Mouse (Mus musculus) heart, postnatal 36 days (tissue): ENCODE measurements around the gene Smc6. TPM values are rescaled to one million over a fixed set of nuclear protein-coding genes. Genes with fewer than 3 reads are reported as not detected.

ENCODE experiments used
- DNase-seq, 2 experiments: peaks; one replicate each; pipeline ENCODE4 v3.0.0; 2021 to 2022
- intact Hi-C: fragments of 180-260 bp; cut with DNase I; formaldehyde crosslinking; loops from one replicate; pipeline ENCODE4 v1.15.1; 2025
- total RNA-seq, 2 experiments: library from RNA; stranded (reverse); gene quantifications; 2 replicates each; pipeline ENCODE4 v1.2.3; 2021

The Smc6 gene
- total RNA-seq: 10 to 100 TPM; 46.7 to 55.8 TPM

GRCm38 (mm10) chr12:11265382-11266281 is at the start of gene Smc6, which contains the start of gene Gen1:
Gene Smc6, plus strand, starts transcription at chr12:11265886.
Gene Gen1, minus strand, starts transcription at chr12:11265801.
- peak; percentile 97 to 98 for DNase-seq
- intact Hi-C loops: loop anchor here (5.0 kb wide), 1 partner anchor 68 kb away; no protein-coding TSS in a partner anchor

GRCm38 (mm10) chr12:11216454-11216853 is 49.2 kb upstream of the Smc6 start:
- intact Hi-C loops: no loop called here
- DNase-seq: no peak

- DNase-seq: no peak
Measured at GRCm38 (mm10) chr12:11217726-11218250, 47.9 kb upstream of the Smc6 start.

GRCm38 (mm10) chr12:11221524-11222330 is 44.0 kb upstream of the Smc6 start:
- intact Hi-C loops: no loop called here
- DNase-seq: peak; percentile 21 to 37

More at GRCm38 (mm10) chr12:11217726-11218250, 47.9 kb upstream of the Smc6 start:
- intact Hi-C loops: no loop called here

- intact Hi-C loops: no loop called here
- DNase-seq: no peak
Measured at GRCm38 (mm10) chr12:11222566-11222965, 43.1 kb upstream of the Smc6 start.

GRCm38 (mm10) chr12:11223090-11223489 is 42.6 kb upstream of the Smc6 start:
- intact Hi-C loops: no loop called here
- DNase-seq: no peak

GRCm38 (mm10) chr12:11224722-11225121 is 41.0 kb upstream of the Smc6 start:
- DNase-seq: no peak
- intact Hi-C loops: no loop called here

GRCm38 (mm10) chr12:11226123-11226522 is 39.6 kb upstream of the Smc6 start:
- intact Hi-C loops: no loop called here
- DNase-seq: no peak

- intact Hi-C loops: no loop called here
- peak in 1 of 2 experiments; percentile 16 for DNase-seq
Measured at GRCm38 (mm10) chr12:11226529-11227268, 39.0 kb upstream of the Smc6 start.

GRCm38 (mm10) chr12:11230267-11230666 is 35.4 kb upstream of the Smc6 start:
- intact Hi-C loops: no loop called here

GRCm38 (mm10) chr12:11235996-11236395 is 29.7 kb upstream of the Smc6 start:
- DNase-seq: no peak
- intact Hi-C loops: no loop called here

More at GRCm38 (mm10) chr12:11230267-11230666, 35.4 kb upstream of the Smc6 start:
- DNase-seq: no peak

GRCm38 (mm10) chr12:11247460-11247859 is 18.2 kb upstream of the Smc6 start:
- intact Hi-C loops: no loop called here
- DNase-seq: no peak

- no peak for DNase-seq
- intact Hi-C loops: no loop called here
Measured at GRCm38 (mm10) chr12:11250322-11250721, 15.4 kb upstream of the Smc6 start.

- intact Hi-C loops: loop anchor here (5.0 kb wide), 1 partner anchor 68 kb away; no protein-coding TSS in a partner anchor
- no peak for DNase-seq
Measured at GRCm38 (mm10) chr12:11264895-11265294, 791 bp upstream of the Smc6 start.

- peak in 1 of 2 experiments; percentile 68 for DNase-seq
- intact Hi-C loops: loop anchor here (5.0 kb wide), 1 partner anchor 69 kb away; no protein-coding TSS in a partner anchor
Measured at GRCm38 (mm10) chr12:11266282-11266985, 748 bp downstream of the Smc6 start.

GRCm38 (mm10) chr12:11267030-11267429 is 1.3 kb downstream of the Smc6 start:
- no peak for DNase-seq
- intact Hi-C loops: loop anchor here (5.0 kb wide), 1 partner anchor 70 kb away; no protein-coding TSS in a partner anchor

- intact Hi-C loops: no loop called here
- DNase-seq: no peak
Measured at GRCm38 (mm10) chr12:11272568-11272967, 6.9 kb downstream of the Smc6 start.

- intact Hi-C loops: no loop called here
- DNase-seq: no peak
Measured at GRCm38 (mm10) chr12:11273185-11273584, 7.5 kb downstream of the Smc6 start.

- intact Hi-C loops: no loop called here
- DNase-seq: no peak
Measured at GRCm38 (mm10) chr12:11276632-11277031, 10.9 kb downstream of the Smc6 start.
